Mouse (Mus musculus) liver, embryonic 16.5 days (tissue): Measurements from ENCODE around the gene Kcnd3. TPM values are rescaled to one million over a fixed set of nuclear protein-coding genes. Genes with fewer than 3 reads are reported as not detected.

ENCODE experiments used
- ATAC-seq: fragments of 200-750 bp; cut with Nextera tagmentation; 2 replicates; pipeline ENCODE4 v1.8.0; 2017; ENCODE audit warnings: low read depth, mild to moderate bottlenecking, moderate number of reproducible peaks, moderate library complexity
- H3K27ac ChIP-seq: fragments of 300-500 bp; sonication (generic); 2 replicates; pipeline ENCODE4 v1.5.1; 2014; ENCODE audit warnings: mild to moderate bottlenecking, low read length
- H3K27me3 ChIP-seq: fragments of 300-500 bp; sonication (generic); 2 replicates; pipeline ENCODE4 v1.6.1; 2014; ENCODE audit warnings: low read depth, low read length, mixed read lengths; ENCODE audit not compliant: control insufficient read depth, insufficient read depth
- H3K36me3 ChIP-seq: fragments of 300-500 bp; sonication (generic); 2 replicates; pipeline ENCODE4 v1.6.1; 2014; ENCODE audit warnings: mild to moderate bottlenecking; ENCODE audit not compliant: control insufficient read depth, insufficient read depth
- H3K4me1 ChIP-seq: fragments of 300-500 bp; sonication (generic); 2 replicates; pipeline ENCODE4 v1.6.1; 2014; ENCODE audit warnings: low read depth, low read length, mixed read lengths; ENCODE audit not compliant: control insufficient read depth
- H3K4me2 ChIP-seq: fragments of 300-500 bp; sonication (generic); 2 replicates; pipeline ENCODE4 v1.6.1; 2014; ENCODE audit warnings: low read depth, low read length, mixed read lengths
- H3K4me3 ChIP-seq: fragments of 300-500 bp; sonication (generic); 2 replicates; pipeline ENCODE4 v1.5.1; 2014; ENCODE audit warnings: low read depth, mild to moderate bottlenecking, low read length
- H3K9ac ChIP-seq: fragments of 300-500 bp; sonication (generic); 2 replicates; pipeline ENCODE4 v1.6.1; 2014; ENCODE audit warnings: low read depth, low read length
- H3K9me3 ChIP-seq: fragments of 300-500 bp; sonication (generic); replicated peaks from 2 replicates; pipeline ENCODE4 v1.6.1; 2016; ENCODE audit warnings: low read length; ENCODE audit not compliant: control insufficient read depth
- WGBS: fragments of 180-500 bp; shearing (Covaris S2); extraction: QIAGEN DNeasy Blood & Tissue Kit; methylation state at CpG from one replicate; pipeline ENCODE4 v1.1.7; 2014; ENCODE audit not compliant: insufficient replicate concordance; 5-methylcytosine and 5-hydroxymethylcytosine counted together
- polyA plus RNA-seq: library from polyadenylated mRNA; unstranded; fragments of >200 nt; fragmentation: Nextera tagmentation; extraction: Ambion mirVana; gene quantifications from 2 replicates; pipeline ENCODE4 v1.2.1, GENCODE M21; 2015

Gene Kcnd3
- polyA plus RNA-seq, 1 experiment from 2014 or later, result 0.05 TPM

GRCm38 (mm10) chr3:105706366-105707020, 254.4 kb downstream of the Kcnd3 start:
- 44% methylated on average over 4 of the region's 4 CpGs for WGBS
- Histone ChIP-seq H3K4me2 (no peak overlapping the region), H3K4me3 (no peak overlapping the region), H3K9ac (no peak overlapping the region), H3K4me1 (peaks cover 29% of the 10 kb centered on the region), H3K27ac (no peak overlapping the region), H3K27me3 (peaks cover 18% of the 10 kb centered on the region), H3K9me3 (no peaks in the 10 kb centered on the region), H3K36me3 (no peaks in the 10 kb centered on the region)
- ATAC-seq, result no peak

DNA sequence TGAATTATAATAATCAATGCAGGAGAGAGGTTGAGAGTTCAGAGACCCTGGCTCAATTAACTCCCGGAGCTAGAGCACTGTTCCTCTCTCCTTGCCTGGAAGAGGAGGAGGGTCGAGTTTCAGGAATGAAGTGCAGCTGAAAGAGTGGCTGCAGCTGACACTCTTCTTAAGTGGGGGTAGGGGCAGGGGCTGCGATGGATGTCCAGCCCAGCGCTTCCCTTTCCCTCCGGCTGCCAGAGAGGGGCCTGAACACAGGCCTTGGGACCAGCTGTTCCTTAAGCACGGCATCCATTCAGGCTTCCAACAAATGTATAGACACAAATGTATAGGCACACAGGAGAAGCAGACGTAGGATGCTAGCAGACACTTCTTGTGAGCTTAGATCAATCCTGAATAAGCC, 255.5 kb downstream of the Kcnd3 start:
- no peaks in the 10 kb centered on the region for H3K9me3 ChIP-seq
- no peak overlapping the region for H3K27ac ChIP-seq
- WGBS, result 61% methylated on average over 7 of the region's 7 CpGs
- no peak overlapping the region for H3K4me3 ChIP-seq
- H3K4me1 ChIP-seq, result peaks cover 25% of the 10 kb centered on the region
- H3K9ac ChIP-seq, result no peak overlapping the region
- no peak overlapping the region for H3K4me2 ChIP-seq
- H3K27me3 ChIP-seq, result peaks cover 18% of the 10 kb centered on the region
- H3K36me3 ChIP-seq, result no peaks in the 10 kb centered on the region
- no peak for ATAC-seq

GRCm38 (mm10) chr3:105710246-105710645, 258.1 kb downstream of the Kcnd3 start:
- Histone ChIP-seq H3K9ac (no peak overlapping the region), H3K4me3 (no peak overlapping the region), H3K9me3 (no peaks in the 10 kb centered on the region), H3K27ac (no peak overlapping the region), H3K36me3 (no peaks in the 10 kb centered on the region), H3K4me1 (peaks cover 2% of the 10 kb centered on the region), H3K27me3 (peaks cover 15% of the 10 kb centered on the region), H3K4me2 (no peak overlapping the region)
- ATAC-seq, result no peak
- 70% methylated on average over 6 of the region's 6 CpGs for WGBS

DNA sequence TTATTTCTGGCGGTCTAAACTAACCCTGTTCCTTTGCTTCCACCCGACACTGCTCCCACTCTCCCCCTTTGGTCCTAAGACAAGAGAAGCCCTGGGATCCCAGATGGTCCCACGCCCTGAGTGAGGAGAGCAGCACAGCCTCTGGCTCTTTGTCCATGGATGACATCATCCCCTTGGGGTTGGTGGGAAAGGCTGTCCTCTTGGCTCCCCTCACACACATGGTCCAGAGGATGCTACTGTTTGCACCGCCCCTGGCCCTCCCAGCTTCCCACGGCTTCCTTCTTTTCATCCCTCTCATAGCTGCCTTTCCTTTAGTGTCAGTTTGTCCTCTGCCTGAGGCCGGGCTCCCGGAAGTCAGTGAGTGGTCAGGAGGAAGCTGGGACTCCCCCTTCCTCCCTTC, 259.6 kb downstream of the Kcnd3 start:
- Histone ChIP-seq H3K4me1 (no peaks in the 10 kb centered on the region), H3K36me3 (no peaks in the 10 kb centered on the region), H3K27me3 (peaks cover 5% of the 10 kb centered on the region; the same call in 1 of the 2 replicates), H3K9me3 (no peaks in the 10 kb centered on the region), H3K9ac (no peak overlapping the region), H3K4me3 (no peak overlapping the region), H3K4me2 (no peak overlapping the region), H3K27ac (no peak overlapping the region)
- no peak for ATAC-seq
- 52% methylated on average over 7 of the region's 7 CpGs for WGBS

- H3K9ac ChIP-seq, result no peak overlapping the region
- no peaks in the 10 kb centered on the region for H3K27me3 ChIP-seq
- H3K27ac ChIP-seq, result no peak overlapping the region
- ATAC-seq, result no peak
- H3K9me3 ChIP-seq, result no peaks in the 10 kb centered on the region
- no peaks in the 10 kb centered on the region for H3K4me1 ChIP-seq
- H3K36me3 ChIP-seq, result no peaks in the 10 kb centered on the region
- no peak overlapping the region for H3K4me3 ChIP-seq
- no peak overlapping the region for H3K4me2 ChIP-seq
Observed at GRCm38 (mm10) chr3:105712827-105713226, 260.7 kb downstream of the Kcnd3 start.

DNA sequence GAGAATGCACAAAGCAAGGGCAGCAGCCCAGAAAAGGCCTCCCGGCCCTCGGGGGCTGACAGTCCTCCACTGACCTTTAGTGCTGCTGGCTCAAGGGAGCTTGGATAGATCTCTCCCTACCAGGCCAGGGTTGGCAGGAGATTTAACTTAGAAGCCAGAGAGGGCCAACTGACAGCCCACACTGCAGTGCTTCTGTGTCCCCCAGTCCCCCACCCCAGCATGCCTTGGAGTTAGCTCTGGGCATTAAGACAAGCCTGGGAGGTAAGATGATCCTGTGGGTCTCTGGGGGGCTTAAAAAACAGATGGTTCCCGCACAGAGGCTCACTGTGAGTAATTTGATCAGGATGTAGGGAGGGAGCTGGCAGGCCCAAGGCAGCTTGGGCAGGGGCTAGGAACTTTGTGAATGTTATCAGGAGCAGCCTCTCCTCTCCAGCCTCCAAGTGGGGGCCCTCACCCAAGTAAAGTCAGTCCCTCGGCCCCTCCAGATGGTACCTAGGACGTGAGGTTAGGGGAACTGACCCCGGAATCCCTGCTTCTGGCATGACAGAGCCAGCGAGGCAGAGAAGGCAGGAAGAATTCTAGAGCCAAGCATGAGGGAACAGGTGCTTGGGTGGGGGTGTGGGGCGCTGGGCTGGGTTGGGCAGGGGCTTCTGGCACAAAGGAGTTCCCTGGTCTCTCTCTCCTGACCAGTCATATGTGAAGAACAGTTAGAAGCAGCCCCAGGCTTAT, 262.1 kb downstream of the Kcnd3 start:
- no peaks in the 10 kb centered on the region for H3K27me3 ChIP-seq
- H3K4me3 ChIP-seq, result no peak overlapping the region
- H3K27ac ChIP-seq, result no peak overlapping the region
- no peak for ATAC-seq
- no peaks in the 10 kb centered on the region for H3K4me1 ChIP-seq
- H3K9me3 ChIP-seq, result no peaks in the 10 kb centered on the region
- H3K9ac ChIP-seq, result no peak overlapping the region
- no peak overlapping the region for H3K4me2 ChIP-seq
- 41% methylated on average over 8 of the region's 8 CpGs for WGBS
- no peaks in the 10 kb centered on the region for H3K36me3 ChIP-seq

- Histone ChIP-seq H3K27ac (no peak overlapping the region), H3K36me3 (no peaks in the 10 kb centered on the region), H3K9me3 (no peaks in the 10 kb centered on the region), H3K9ac (no peak overlapping the region), H3K4me1 (no peaks in the 10 kb centered on the region), H3K27me3 (no peaks in the 10 kb centered on the region), H3K4me2 (no peak overlapping the region), H3K4me3 (no peak overlapping the region)
- ATAC-seq, result no peak
Observed at GRCm38 (mm10) chr3:105714820-105715167, 262.7 kb downstream of the Kcnd3 start.

- WGBS, result 69% methylated on average over 18 of the region's 18 CpGs
- Histone ChIP-seq H3K9ac (no peak overlapping the region), H3K4me1 (no peaks in the 10 kb centered on the region), H3K4me2 (no peak overlapping the region), H3K27me3 (no peaks in the 10 kb centered on the region), H3K36me3 (no peaks in the 10 kb centered on the region), H3K9me3 (no peaks in the 10 kb centered on the region), H3K27ac (no peak overlapping the region), H3K4me3 (no peak overlapping the region)
- no peak for ATAC-seq
Observed at GRCm38 (mm10) chr3:105716353-105717000, 264.3 kb downstream of the Kcnd3 start.

GRCm38 (mm10) chr3:105717856-105718555, 265.9 kb downstream of the Kcnd3 start:
- no peak overlapping the region for H3K27ac ChIP-seq
- no peak overlapping the region for H3K4me2 ChIP-seq
- no peak overlapping the region for H3K9ac ChIP-seq
- no peaks in the 10 kb centered on the region for H3K36me3 ChIP-seq
- H3K4me3 ChIP-seq, result no peak overlapping the region
- no peak for ATAC-seq
- WGBS, result 69% methylated on average over 11 of the region's 11 CpGs
- H3K4me1 ChIP-seq, result no peaks in the 10 kb centered on the region
- H3K9me3 ChIP-seq, result no peaks in the 10 kb centered on the region
- no peaks in the 10 kb centered on the region for H3K27me3 ChIP-seq
